In genomic region chr13:20473641-20474078, GRCm38 (mm10) we compare ENCODE assay signal across 12 mouse cellular contexts.
DNase-seq lines count a peak whose midpoint lies in the region; ATAC-seq and TF ChIP-seq lines count a peak whose summit lies in the region.
"Had no signal": no experiment of that assay in that cellular context is flagged by ENCODE, and none has a peak within 500 bp of the region (broad histone marks: within the 10 kb centered on the region; RNA-seq: fewer than 3 reads in every experiment).

No protein-coding gene starts in this region.

- H3K36me3 ChIP-seq in heart, postnatal 0 days (replicated peaks; ENCODE audit: control insufficient read depth, insufficient read depth, low read length), result no peaks in the 10 kb centered on the region
- H3K36me3 ChIP-seq in forebrain, embryonic 10.5 days (replicated peaks), result no peaks in the 10 kb centered on the region
- no peaks in the 10 kb centered on the region for H3K36me3 ChIP-seq in hindbrain, embryonic 10.5 days
- H3K36me3 ChIP-seq in midbrain, embryonic 16.5 days (ENCODE audit: control insufficient read depth, insufficient read depth, low read length), result no peaks in the 10 kb centered on the region
- H3K36me3 ChIP-seq in stomach, postnatal 0 days (ENCODE audit: control insufficient read depth, insufficient read depth, low read length), result no peaks in the 10 kb centered on the region
- H3K36me3 ChIP-seq: limb, embryonic 12.5 days; lung, embryonic 15.5 days had no signal

- no peak overlapping the region for H3K4me3 ChIP-seq in heart, postnatal 0 days (ENCODE audit: low read depth, low read length)
- peak overlapping the region; percentile 15; the same call in 1 of the 2 replicates for H3K4me3 ChIP-seq in forebrain, embryonic 10.5 days
- peak overlapping the region; percentile 36 for H3K4me3 ChIP-seq in hindbrain, embryonic 10.5 days
- H3K4me3 ChIP-seq in midbrain, embryonic 16.5 days (ENCODE audit: low read depth, low read length), result peak overlapping the region; percentile 50
- no peak overlapping the region for H3K4me3 ChIP-seq in stomach, postnatal 0 days (ENCODE audit: low read depth, low read length)
- H3K4me3 ChIP-seq: erythroblast, embryonic 14.5 days; limb, embryonic 12.5 days; lung, embryonic 15.5 days had no signal

- WGBS in heart, postnatal 0 days, result 54% methylated on average over 7 of the region's 7 CpGs
- 85% methylated on average over 7 of the region's 7 CpGs for WGBS in forebrain, embryonic 10.5 days
- WGBS in hindbrain, embryonic 10.5 days, result 79% methylated on average over 7 of the region's 7 CpGs
- WGBS in midbrain, embryonic 16.5 days, result 25% methylated on average over 7 of the region's 7 CpGs
- WGBS in stomach, postnatal 0 days, result 78% methylated on average over 7 of the region's 7 CpGs

- H3K4me2 ChIP-seq in heart, postnatal 0 days (ENCODE audit: low read depth, low read length), result peak overlapping the region; percentile 2; the same call in 1 of the 2 replicates
- peak overlapping the region; percentile 70 for H3K4me2 ChIP-seq in midbrain, embryonic 16.5 days (ENCODE audit: low read length)
- no peak overlapping the region for H3K4me2 ChIP-seq in stomach, postnatal 0 days (replicated peaks; ENCODE audit: low read depth)
- H3K4me2 ChIP-seq: limb, embryonic 12.5 days; lung, embryonic 15.5 days had no signal

- no peak for DNase-seq in heart, postnatal 0 days (ENCODE audit: low spot score)
- no peak for DNase-seq in heart, adult 8-10 months (ENCODE audit: low spot score)
- DNase-seq in forebrain, embryonic 10.5 days (ENCODE audit: extremely low spot score, low spot score), result no peak
- DNase-seq in hindbrain, embryonic 10.5 days (ENCODE audit: low spot score), result no peak
- no peak for DNase-seq in stomach, postnatal 0 days (ENCODE audit: low spot score)
- no peak for DNase-seq in embryo, embryonic 11 days
- DNase-seq: kidney, postnatal 14 days had no signal

- no peak overlapping the region for H3K27ac ChIP-seq in heart, postnatal 0 days (ENCODE audit: low read depth)
- H3K27ac ChIP-seq in forebrain, embryonic 10.5 days, result no peak overlapping the region
- H3K27ac ChIP-seq in hindbrain, embryonic 10.5 days, result peak overlapping the region; percentile 71; the same call in 1 of the 2 replicates
- peak overlapping the region; percentile 90 for H3K27ac ChIP-seq in midbrain, embryonic 16.5 days (ENCODE audit: low read length)
- H3K27ac ChIP-seq in stomach, postnatal 0 days (replicated peaks), result no peak overlapping the region
- H3K27ac ChIP-seq: limb, embryonic 12.5 days; lung, embryonic 15.5 days had no signal

- TF ChIP-seq EP300 in heart, postnatal 0 days (IDR thresholded peaks at IDR 0.05; ENCODE audit: low read depth), result no peak
- TF ChIP-seq EP300 in stomach, postnatal 0 days (optimal IDR thresholded peaks at IDR 0.05), result no peak

- H3K4me1 ChIP-seq in heart, postnatal 0 days (ENCODE audit: control insufficient read depth, insufficient read depth), result peaks cover 9% of the 10 kb centered on the region; the same call in 1 of the 2 replicates
- H3K4me1 ChIP-seq in forebrain, embryonic 10.5 days, result peaks cover 22% of the 10 kb centered on the region
- H3K4me1 ChIP-seq in hindbrain, embryonic 10.5 days (replicated peaks), result peaks cover 32% of the 10 kb centered on the region
- H3K4me1 ChIP-seq in midbrain, embryonic 16.5 days (ENCODE audit: control insufficient read depth, insufficient read depth, low read length), result peaks cover 16% of the 10 kb centered on the region
- no peaks in the 10 kb centered on the region for H3K4me1 ChIP-seq in stomach, postnatal 0 days (replicated peaks; ENCODE audit: control insufficient read depth, insufficient read depth)
- H3K4me1 ChIP-seq: limb, embryonic 12.5 days; lung, embryonic 15.5 days had no signal

- no peak for TF ChIP-seq CTCF in heart, postnatal 0 days (IDR thresholded peaks at IDR 0.05; ENCODE audit: low read depth)
- no peak for TF ChIP-seq CTCF in stomach, postnatal 0 days (IDR thresholded peaks at IDR 0.05; ENCODE audit: low read depth)

- no peaks in the 10 kb centered on the region for H3K27me3 ChIP-seq in heart, postnatal 0 days (ENCODE audit: control insufficient read depth, insufficient read depth, low read length)
- H3K27me3 ChIP-seq in forebrain, embryonic 10.5 days (ENCODE audit: poor library complexity, severe bottlenecking), result no peaks in the 10 kb centered on the region
- no peaks in the 10 kb centered on the region for H3K27me3 ChIP-seq in hindbrain, embryonic 10.5 days (ENCODE audit: insufficient read depth, poor library complexity, severe bottlenecking)
- H3K27me3 ChIP-seq in midbrain, embryonic 16.5 days (ENCODE audit: control insufficient read depth, insufficient read depth, low read depth, low read length), result no peaks in the 10 kb centered on the region
- no peaks in the 10 kb centered on the region for H3K27me3 ChIP-seq in stomach, postnatal 0 days (ENCODE audit: control insufficient read depth, insufficient read depth, low read length)
- H3K27me3 ChIP-seq: lung, embryonic 15.5 days had no signal

- no peak for ATAC-seq in heart, postnatal 0 days (ENCODE audit: insufficient read depth, low read depth)
- ATAC-seq in midbrain, embryonic 16.5 days, result 0 out of 2 replicates have a peak, but pooled peaks have one; percentile 6
- ATAC-seq in stomach, postnatal 0 days (ENCODE audit: low FRiP score, low TSS enrichment), result no peak
- ATAC-seq: activated CD4-positive, CD25-positive, alpha-beta regulatory T cell, adult 4 months had no signal

- H3K9ac ChIP-seq in heart, postnatal 0 days (replicated peaks; ENCODE audit: low read depth, low read length), result no peak overlapping the region
- H3K9ac ChIP-seq in midbrain, embryonic 16.5 days (ENCODE audit: low read depth, low read length), result peak overlapping the region; percentile 68
- H3K9ac ChIP-seq in stomach, postnatal 0 days (ENCODE audit: low read length), result no peak overlapping the region
- H3K9ac ChIP-seq: limb, embryonic 12.5 days; lung, embryonic 15.5 days had no signal

- no peaks in the 10 kb centered on the region for H3K9me3 ChIP-seq in heart, postnatal 0 days (replicated peaks; ENCODE audit: control insufficient read depth, low read length)
- no peaks in the 10 kb centered on the region for H3K9me3 ChIP-seq in forebrain, embryonic 10.5 days
- H3K9me3 ChIP-seq in hindbrain, embryonic 10.5 days, result no peaks in the 10 kb centered on the region
- no peaks in the 10 kb centered on the region for H3K9me3 ChIP-seq in midbrain, embryonic 16.5 days (replicated peaks; ENCODE audit: control insufficient read depth, low read length, poor library complexity, severe bottlenecking)
- H3K9me3 ChIP-seq in stomach, postnatal 0 days (ENCODE audit: control insufficient read depth, low read length), result no peaks in the 10 kb centered on the region
- H3K9me3 ChIP-seq: limb, embryonic 12.5 days; lung, embryonic 15.5 days had no signal

Comparison
In these comparisons a context has a peak if more than half of its experiments do, and no peak if none do; other contexts are left out.
1. H3K27ac ChIP-seq: peak in hindbrain, embryonic 10.5 days (single experiment) and midbrain, embryonic 16.5 days (single experiment); none in heart, postnatal 0 days (single experiment), forebrain, embryonic 10.5 days (single experiment) and stomach, postnatal 0 days (single experiment).
2. H3K4me3 ChIP-seq: peak in forebrain, embryonic 10.5 days (single experiment), hindbrain, embryonic 10.5 days (single experiment) and midbrain, embryonic 16.5 days (single experiment); none in heart, postnatal 0 days (single experiment) and stomach, postnatal 0 days (single experiment).